Mouse (Mus musculus) forebrain, embryonic 16.5 days (tissue): ENCODE results near the gene Serpinb6e. TPM values are rescaled to one million over a fixed set of nuclear protein-coding genes. Genes with fewer than 3 reads are reported as not detected.

Experiments used
- ATAC-seq: fragments of 200-750 bp; cut with Nextera tagmentation; 2 replicates; pipeline ENCODE4 v1.8.0; 2017; ENCODE audit warnings: mild to moderate bottlenecking, moderate library complexity
- H3K27ac ChIP-seq: fragments of 300-500 bp; sonication (generic); 2 replicates; pipeline ENCODE4 v1.5.1; 2014; ENCODE audit warnings: low read length, control low read depth
- H3K27me3 ChIP-seq: fragments of 300-500 bp; sonication (generic); replicated peaks from 2 replicates; pipeline ENCODE4 v1.6.1; 2014; ENCODE audit warnings: low read length; ENCODE audit not compliant: control insufficient read depth, insufficient read depth
- H3K36me3 ChIP-seq: fragments of 300-500 bp; sonication (generic); 2 replicates; pipeline ENCODE4 v1.6.1; 2014; ENCODE audit not compliant: control insufficient read depth, insufficient read depth
- H3K4me1 ChIP-seq: fragments of 300-500 bp; sonication (generic); replicated peaks from 2 replicates; pipeline ENCODE4 v1.6.1; 2014; ENCODE audit warnings: low read length; ENCODE audit not compliant: control insufficient read depth, insufficient read depth
- H3K4me2 ChIP-seq: fragments of 300-500 bp; sonication (generic); 2 replicates; pipeline ENCODE4 v1.6.1; 2014; ENCODE audit warnings: mild to moderate bottlenecking, low read length, control low read depth
- H3K4me3 ChIP-seq: fragments of 300-500 bp; sonication (generic); replicated peaks from 2 replicates; pipeline ENCODE4 v1.5.1; 2014; ENCODE audit warnings: mild to moderate bottlenecking, low read length, control low read depth
- H3K9ac ChIP-seq: fragments of 300-500 bp; sonication (generic); replicated peaks from 2 replicates; pipeline ENCODE4 v1.6.1; 2014; ENCODE audit warnings: low read depth, low read length, control low read depth
- H3K9me3 ChIP-seq: fragments of 300-500 bp; sonication (generic); 2 replicates; pipeline ENCODE4 v1.6.1; 2016; ENCODE audit warnings: low read length; ENCODE audit not compliant: control insufficient read depth
- WGBS: fragments of 180-500 bp; shearing (Covaris S2); extraction: QIAGEN DNeasy Blood & Tissue Kit; methylation state at CpG from one replicate; pipeline ENCODE4 v1.1.7; 2014; 5-methylcytosine and 5-hydroxymethylcytosine counted together
- polyA plus RNA-seq: library from polyadenylated mRNA; unstranded; fragments of >200 nt; fragmentation: Nextera tagmentation; extraction: Ambion mirVana; gene quantifications from 2 replicates; pipeline ENCODE4 v1.2.1, GENCODE M21; 2015

Serpinb6e gene
- polyA plus RNA-seq, result not detected in 2 replicates

DNA sequence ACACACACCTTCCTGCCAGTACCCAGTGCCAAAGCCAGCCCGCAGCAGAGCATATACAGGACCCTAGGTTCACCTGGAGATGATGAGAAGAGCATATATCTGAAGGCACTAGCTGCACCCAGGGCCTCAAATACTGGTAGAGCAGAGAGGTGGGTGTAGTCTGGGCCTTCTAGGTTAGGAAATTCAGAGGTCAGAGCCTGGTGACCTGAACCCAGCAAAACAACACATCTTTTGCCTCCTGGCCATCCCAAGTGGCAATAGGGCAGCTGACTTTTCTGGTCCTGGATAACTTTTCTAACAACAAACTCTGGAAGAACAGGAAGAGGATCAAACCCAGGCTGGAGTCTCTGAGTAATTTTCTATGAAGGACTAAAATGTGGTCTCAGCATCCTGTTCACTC, at the start of gene Serpinb6e:
TSS of gene Serpinb6e (minus strand) at position 101 of the 400 bp plus-strand sequence.
- H3K27me3 ChIP-seq, result no peaks in the 10 kb centered on the region
- H3K36me3 ChIP-seq, result no peaks in the 10 kb centered on the region
- H3K4me1 ChIP-seq, result no peaks in the 10 kb centered on the region
- ATAC-seq, result no peak
- no peak within 1 kb of the TSS for H3K4me3 ChIP-seq
- H3K4me2 ChIP-seq, result no peak within 1 kb of the TSS
- 50% methylated on average over 1 of the region's 1 CpGs for WGBS
- no peak within 1 kb of the TSS for H3K9ac ChIP-seq
- no peak within 1 kb of the TSS for H3K27ac ChIP-seq
- no peaks in the 10 kb centered on the region for H3K9me3 ChIP-seq

GRCm38 (mm10) chr13:33830751-33831150, 12.5 kb downstream of the Serpinb6e start:
- Histone ChIP-seq H3K4me2 (no peak overlapping the region), H3K36me3 (no peaks in the 10 kb centered on the region), H3K27ac (no peak overlapping the region), H3K4me3 (no peak overlapping the region), H3K27me3 (no peaks in the 10 kb centered on the region), H3K9me3 (no peaks in the 10 kb centered on the region), H3K4me1 (no peaks in the 10 kb centered on the region), H3K9ac (no peak overlapping the region)
- 84% methylated on average over 2 of the region's 2 CpGs for WGBS
- no peak for ATAC-seq

- H3K4me2 ChIP-seq, result no peak overlapping the region
- H3K9me3 ChIP-seq, result no peaks in the 10 kb centered on the region
- no peaks in the 10 kb centered on the region for H3K36me3 ChIP-seq
- no peaks in the 10 kb centered on the region for H3K4me1 ChIP-seq
- H3K9ac ChIP-seq, result no peak overlapping the region
- H3K4me3 ChIP-seq, result no peak overlapping the region
- H3K27ac ChIP-seq, result no peak overlapping the region
- ATAC-seq, result no peak
- no peaks in the 10 kb centered on the region for H3K27me3 ChIP-seq
These were observed 19.8 kb downstream of the Serpinb6e start for GRCm38 (mm10) chr13:33823421-33823820.

DNA sequence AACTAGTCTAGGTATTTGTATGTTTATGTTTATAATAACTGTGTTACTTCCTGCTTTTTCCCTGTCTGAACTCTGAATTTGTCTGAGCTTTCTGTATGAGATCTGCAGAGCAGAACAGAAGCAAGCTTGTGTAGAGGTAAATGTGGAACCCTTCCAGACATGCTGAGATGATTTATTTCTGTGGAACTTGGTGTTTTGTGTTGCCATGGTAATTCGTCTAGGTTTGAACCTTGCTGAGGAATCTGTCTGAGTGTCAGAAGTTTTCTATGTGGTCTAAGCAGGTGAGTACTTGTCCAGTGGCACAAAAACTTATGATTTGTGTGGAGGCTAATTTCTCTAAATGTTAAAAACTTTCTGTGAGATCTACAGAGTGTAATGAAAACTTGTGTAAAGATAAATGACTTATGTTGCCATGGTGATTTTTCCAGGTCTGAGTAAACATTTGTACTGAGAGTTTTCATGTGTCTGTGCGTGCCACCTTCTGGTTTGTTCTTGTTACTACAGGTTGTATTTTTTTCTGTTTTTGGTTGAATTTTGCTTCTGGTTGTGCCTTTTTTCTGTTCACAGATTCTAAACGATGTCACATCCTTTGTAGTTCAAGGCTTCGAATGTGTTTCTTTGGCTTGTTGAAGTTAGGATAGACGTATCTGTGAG, 21.6 kb downstream of the Serpinb6e start:
- ATAC-seq, result no peak
- H3K4me3 ChIP-seq, result no peak overlapping the region
- H3K27me3 ChIP-seq, result no peaks in the 10 kb centered on the region
- H3K4me1 ChIP-seq, result no peaks in the 10 kb centered on the region
- 79% methylated on average over 5 of the region's 5 CpGs for WGBS
- H3K36me3 ChIP-seq, result no peaks in the 10 kb centered on the region
- H3K4me2 ChIP-seq, result no peak overlapping the region
- no peaks in the 10 kb centered on the region for H3K9me3 ChIP-seq
- H3K9ac ChIP-seq, result no peak overlapping the region
- no peak overlapping the region for H3K27ac ChIP-seq

Other genes with a start within 250 kb of the Serpinb6e start
- gene Serpinb6d, start 182.0 kb downstream of the Serpinb6e start, polyA plus RNA-seq, result not detected in 2 replicates
- gene Serpinb6c, start 62.3 kb upstream of the Serpinb6e start, polyA plus RNA-seq, result 0.15 and 0.36 TPM in 2 replicates
- gene Nqo2, start 121.3 kb upstream of the Serpinb6e start, polyA plus RNA-seq, result 6.7 and 7.0 TPM in 2 replicates
- gene Ripk1, start 159.0 kb upstream of the Serpinb6e start, polyA plus RNA-seq, result 5.9 and 7.3 TPM in 2 replicates
- 36.3 and 37.5 TPM in 2 replicates for gene Serpinb6a, start 159.4 kb upstream of the Serpinb6e start, polyA plus RNA-seq
- 35.5 and 39.0 TPM in 2 replicates for gene Bphl, start 194.2 kb upstream of the Serpinb6e start, polyA plus RNA-seq
- gene Tubb2a, start 234.6 kb upstream of the Serpinb6e start, polyA plus RNA-seq, result 1,717 and 2,137 TPM in 2 replicates